Mouse (Mus musculus) intestine, postnatal 0 days (tissue): ENCODE measurements at regions not wholly inside any gene's neighbourhood (a gene's known extent, or its start where the extent isn't known, plus 50 kb on each side); places are given as distances from the start of the nearest gene placed in this dataset.

ENCODE experiments used
- ATAC-seq: fragments of 200-750 bp; cut with Nextera tagmentation; 2 replicates; pipeline ENCODE4 v1.8.0; 2017; ENCODE audit warnings: mild to moderate bottlenecking, moderate TSS enrichment, moderate library complexity
- H3K27ac ChIP-seq: fragments of 300-500 bp; sonication (generic); 2 replicates; pipeline ENCODE4 v1.5.1; 2014; ENCODE audit warnings: mild to moderate bottlenecking, low read depth, low read length, moderate library complexity
- H3K27me3 ChIP-seq: fragments of 300-500 bp; sonication (generic); replicated peaks from 2 replicates; pipeline ENCODE4 v1.6.1; 2014; ENCODE audit warnings: low read length, mixed read lengths; ENCODE audit not compliant: control insufficient read depth, insufficient read depth
- H3K36me3 ChIP-seq: fragments of 300-500 bp; sonication (generic); 2 replicates; pipeline ENCODE4 v1.6.1; 2014; ENCODE audit warnings: mild to moderate bottlenecking, moderate library complexity; ENCODE audit not compliant: control insufficient read depth, insufficient read depth
- H3K4me1 ChIP-seq: fragments of 300-500 bp; sonication (generic); replicated peaks from 2 replicates; pipeline ENCODE4 v1.6.1; 2014; ENCODE audit warnings: antibody characterized with exemption, low read length, mixed read lengths; ENCODE audit not compliant: control insufficient read depth, insufficient read depth
- H3K4me2 ChIP-seq: fragments of 300-500 bp; sonication (generic); replicated peaks from 2 replicates; pipeline ENCODE4 v1.6.1; 2014; ENCODE audit warnings: low read depth, mild to moderate bottlenecking, moderate library complexity
- H3K4me3 ChIP-seq: fragments of 300-500 bp; sonication (generic); 2 replicates; pipeline ENCODE4 v1.5.1; 2014; ENCODE audit warnings: low read depth, low read length
- H3K9ac ChIP-seq: fragments of 300-500 bp; sonication (generic); 2 replicates; pipeline ENCODE4 v1.6.1; 2014; ENCODE audit warnings: mild to moderate bottlenecking, low read depth, low read length
- H3K9me3 ChIP-seq: fragments of 300-500 bp; sonication (generic); 2 replicates; pipeline ENCODE4 v1.6.1; 2016; ENCODE audit warnings: mixed run types; ENCODE audit not compliant: control insufficient read depth
- CTCF ChIP-seq: sonication (generic); IDR thresholded peaks from 2 replicates; pipeline ENCODE4 v1.5.1; 2016; ENCODE audit warnings: low read depth, mild to moderate bottlenecking, control low read depth, antibody characterized with exemption, moderate library complexity
- whole genome bisulfite sequencing: fragments of 180-500 bp; shearing (Covaris S2); extraction: QIAGEN DNeasy Blood & Tissue Kit; methylation state at CpG from one replicate; pipeline ENCODE4 v1.1.7; 2014; 5-methylcytosine and 5-hydroxymethylcytosine counted together

DNA sequence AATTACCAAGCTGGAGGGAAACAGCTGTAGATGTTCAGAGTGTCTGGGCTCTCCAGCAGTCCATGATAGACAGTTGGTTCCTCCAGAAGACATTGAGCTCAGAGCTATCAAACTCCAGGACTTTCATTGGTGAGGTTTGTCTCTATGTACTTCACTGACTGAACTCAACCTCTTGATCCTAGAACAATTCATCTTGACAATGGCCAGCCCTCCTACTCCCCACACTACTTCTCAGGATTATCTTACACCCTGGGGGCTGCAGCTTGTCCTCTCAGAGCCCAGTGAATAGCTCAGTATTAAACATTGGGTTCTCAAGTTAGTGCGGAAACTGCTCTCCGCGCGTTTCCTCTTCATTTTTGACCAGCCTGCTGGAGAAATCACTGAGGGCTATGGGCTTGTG lies 349.2 kb upstream of the Paip1 start:
- TF ChIP-seq CTCF: no peak
- 86% methylated on average over 4 of the region's 4 CpGs for WGBS
- H3K36me3 ChIP-seq: no peaks in the 10 kb centered on the region
- H3K4me3 ChIP-seq: no peak overlapping the region
- no peak overlapping the region for H3K9ac ChIP-seq
- ATAC-seq: no peak
- no peaks in the 10 kb centered on the region for H3K27me3 ChIP-seq
- no peaks in the 10 kb centered on the region for H3K9me3 ChIP-seq
- H3K4me2 ChIP-seq: no peak overlapping the region
- no peaks in the 10 kb centered on the region for H3K4me1 ChIP-seq
- no peak overlapping the region for H3K27ac ChIP-seq

DNA sequence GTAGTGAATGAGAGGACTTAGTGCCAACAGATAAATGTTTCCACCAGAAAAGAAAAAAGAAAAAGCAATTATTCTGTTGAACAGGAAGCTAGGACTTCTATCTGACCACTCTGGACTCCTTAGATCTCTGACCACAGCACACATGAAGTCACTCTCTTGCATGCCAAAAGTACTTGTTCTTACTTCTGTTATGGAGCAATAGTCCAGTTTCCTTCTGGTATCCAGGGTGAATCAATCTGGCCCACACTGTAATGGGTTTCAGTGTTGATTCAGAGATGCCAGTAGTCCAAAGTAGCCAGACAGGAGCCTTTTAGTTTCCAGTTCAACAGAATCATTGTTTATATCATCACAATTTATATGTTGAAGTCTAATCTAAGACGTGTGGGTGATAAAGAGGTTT lies 346.7 kb upstream of the Paip1 start:
- no peak overlapping the region for H3K4me2 ChIP-seq
- no peak overlapping the region for H3K9ac ChIP-seq
- no peaks in the 10 kb centered on the region for H3K4me1 ChIP-seq
- no peak overlapping the region for H3K4me3 ChIP-seq
- no peak overlapping the region for H3K27ac ChIP-seq
- H3K9me3 ChIP-seq: no peaks in the 10 kb centered on the region
- WGBS: 31% methylated on average over 1 of the region's 1 CpGs
- H3K27me3 ChIP-seq: no peaks in the 10 kb centered on the region
- no peak for ATAC-seq
- no peaks in the 10 kb centered on the region for H3K36me3 ChIP-seq
- no peak for TF ChIP-seq CTCF

DNA sequence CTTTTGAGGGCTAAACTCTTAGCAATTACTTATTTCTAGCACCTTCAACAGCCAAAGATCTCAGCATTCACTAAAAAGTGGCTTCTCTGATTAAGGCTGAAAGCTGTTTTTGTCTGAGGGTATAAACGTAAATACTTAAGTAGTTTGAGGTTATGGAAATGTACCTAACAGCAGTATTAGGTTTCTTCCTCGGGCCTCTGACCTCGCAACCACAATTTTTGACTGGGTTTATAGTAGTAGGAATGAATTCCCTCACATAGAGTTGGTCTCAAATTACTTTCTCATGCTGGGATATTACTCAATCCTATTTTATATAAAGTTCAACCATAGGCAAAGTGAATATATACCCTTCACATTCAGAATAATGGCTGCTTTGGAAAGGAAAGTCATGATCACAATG lies 310.5 kb upstream of the Paip1 start:
- H3K36me3 ChIP-seq: no peaks in the 10 kb centered on the region
- ATAC-seq: no peak
- TF ChIP-seq CTCF: no peak
- H3K4me3 ChIP-seq: no peak overlapping the region
- no peaks in the 10 kb centered on the region for H3K9me3 ChIP-seq
- no peak overlapping the region for H3K9ac ChIP-seq
- H3K4me1 ChIP-seq: no peaks in the 10 kb centered on the region
- no peak overlapping the region for H3K4me2 ChIP-seq
- H3K27me3 ChIP-seq: no peaks in the 10 kb centered on the region
- no peak overlapping the region for H3K27ac ChIP-seq
- whole genome bisulfite sequencing: 80% methylated on average over 3 of the region's 3 CpGs

DNA sequence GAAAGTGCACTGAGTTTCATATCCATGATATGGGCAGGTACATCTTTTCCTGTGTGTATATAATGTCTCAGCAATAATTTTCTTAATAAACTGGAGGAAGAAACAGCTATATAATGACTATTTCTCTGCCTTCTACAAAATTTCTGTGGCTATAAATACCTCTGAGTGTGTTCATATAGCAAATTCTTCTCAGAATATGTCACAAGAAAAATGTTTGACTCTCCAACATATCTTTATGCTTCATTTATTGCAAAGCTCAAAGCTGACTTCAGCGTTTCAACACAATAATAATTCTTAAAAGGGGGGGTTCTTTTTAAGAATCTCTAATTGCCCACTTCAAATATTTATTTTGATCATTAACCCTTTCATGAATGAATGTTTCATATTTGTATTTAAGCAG lies 310.0 kb upstream of the Paip1 start:
- Histone ChIP-seq H3K9ac (no peak overlapping the region), H3K4me2 (no peak overlapping the region), H3K36me3 (no peaks in the 10 kb centered on the region), H3K9me3 (no peaks in the 10 kb centered on the region), H3K4me1 (no peaks in the 10 kb centered on the region), H3K27ac (no peak overlapping the region), H3K27me3 (no peaks in the 10 kb centered on the region), H3K4me3 (no peak overlapping the region)
- no peak for ATAC-seq
- 37% methylated on average over 1 of the region's 1 CpGs for WGBS
- TF ChIP-seq CTCF: no peak

DNA sequence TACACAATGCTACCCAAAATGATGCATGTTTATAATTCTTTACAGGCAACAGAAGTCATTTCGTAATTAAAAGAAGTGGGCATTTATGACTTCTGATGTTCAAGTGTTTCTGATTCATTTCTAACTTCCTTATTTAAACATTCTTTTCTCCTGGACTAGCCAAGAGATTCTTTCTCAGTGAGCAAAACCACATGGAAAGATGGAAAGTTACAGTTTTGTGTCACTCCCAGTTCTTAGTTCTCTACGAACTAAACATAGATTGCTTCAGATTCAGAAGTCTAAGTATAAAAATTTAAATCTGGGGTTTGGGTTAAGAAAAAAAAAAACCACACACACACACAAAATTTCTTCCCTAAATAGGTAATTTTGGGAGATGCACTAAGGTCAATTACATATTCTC lies 288.0 kb upstream of the Paip1 start:
- Histone ChIP-seq H3K4me2 (no peak overlapping the region), H3K27me3 (no peaks in the 10 kb centered on the region), H3K4me1 (no peaks in the 10 kb centered on the region), H3K4me3 (no peak overlapping the region), H3K9me3 (no peaks in the 10 kb centered on the region), H3K27ac (no peak overlapping the region), H3K36me3 (no peaks in the 10 kb centered on the region), H3K9ac (no peak overlapping the region)
- ATAC-seq: no peak
- 67% methylated on average over 2 of the region's 2 CpGs for WGBS
- TF ChIP-seq CTCF: no peak

DNA sequence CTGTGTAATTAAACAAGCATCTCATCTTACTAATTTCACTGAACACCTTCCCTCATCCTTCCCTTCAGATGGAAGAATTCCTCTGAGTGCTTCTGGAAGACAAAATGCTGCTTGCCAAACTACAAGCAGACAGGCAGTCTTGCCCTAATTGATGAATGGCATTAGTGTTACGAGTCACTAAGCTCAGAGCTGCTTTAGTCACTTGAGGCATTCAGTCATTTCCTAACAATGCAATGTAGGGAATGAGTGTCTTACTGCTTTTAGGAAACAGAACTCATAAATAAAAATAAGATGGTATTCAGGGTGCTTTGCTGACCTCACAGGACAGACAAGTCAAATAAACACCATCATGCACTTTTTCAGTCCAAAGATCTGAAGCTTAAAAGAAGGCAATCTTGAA lies 285.1 kb upstream of the Paip1 start:
- Histone ChIP-seq H3K27me3 (no peaks in the 10 kb centered on the region), H3K9ac (no peak overlapping the region), H3K4me3 (no peak overlapping the region), H3K36me3 (no peaks in the 10 kb centered on the region), H3K4me1 (no peaks in the 10 kb centered on the region), H3K4me2 (no peak overlapping the region), H3K27ac (no peak overlapping the region), H3K9me3 (no peaks in the 10 kb centered on the region)
- 0% methylated on average over 1 of the region's 1 CpGs for WGBS
- no peak for ATAC-seq
- TF ChIP-seq CTCF: no peak

DNA sequence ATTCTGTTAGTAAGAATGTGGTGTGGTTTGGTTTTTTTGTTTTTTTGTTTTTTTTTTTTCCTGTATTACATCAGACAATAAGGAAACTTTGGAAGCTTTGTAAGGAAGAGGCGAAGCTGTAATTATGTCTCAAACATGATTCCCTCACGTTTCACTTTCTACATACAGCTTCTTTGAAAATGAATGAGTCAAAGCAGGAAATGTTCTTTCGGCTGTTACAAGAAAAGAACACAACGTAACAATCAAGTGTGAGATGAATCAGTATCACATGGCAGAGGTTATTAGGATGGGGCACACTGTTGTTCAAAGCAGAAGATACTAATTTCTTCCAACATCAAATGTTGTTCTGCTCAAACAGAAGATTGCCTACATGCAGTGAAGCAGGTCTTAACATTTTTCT lies 282.7 kb upstream of the Paip1 start:
- H3K27me3 ChIP-seq: no peaks in the 10 kb centered on the region
- H3K4me2 ChIP-seq: no peak overlapping the region
- H3K4me1 ChIP-seq: no peaks in the 10 kb centered on the region
- H3K36me3 ChIP-seq: no peaks in the 10 kb centered on the region
- H3K9ac ChIP-seq: no peak overlapping the region
- TF ChIP-seq CTCF: no peak
- no peaks in the 10 kb centered on the region for H3K9me3 ChIP-seq
- no peak overlapping the region for H3K27ac ChIP-seq
- no peak overlapping the region for H3K4me3 ChIP-seq
- no peak for ATAC-seq
- 68% methylated on average over 4 of the region's 4 CpGs for WGBS
